Mouse (Mus musculus): ENCODE data around the gene Sept9.
A peak's percentile ranks its signal among the peaks of the same experiment; 100 is the strongest.
"Not testable (repeated sequence)": the region's sequence is repeated elsewhere in the genome, so short reads cannot be mapped to it uniquely, and the experiment has no call there.

Gene Sept9

GRCm38 (mm10) chr11:117331361-117332241, 132.1 kb downstream of the Sept9 start:
- DNase-seq, result peak; percentile 51

GRCm38 (mm10) chr11:117332242-117333149, 133.0 kb downstream of the Sept9 start:
- peak; percentile 82 for DNase-seq

- no peak for DNase-seq
Measured at GRCm38 (mm10) chr11:117333150-117333715, 133.8 kb downstream of the Sept9 start.

GRCm38 (mm10) chr11:117334101-117334500, 134.6 kb downstream of the Sept9 start:
- DNase-seq, result peak; percentile 81

- DNase-seq, result peak; percentile 53
Measured at GRCm38 (mm10) chr11:117335146-117335545, 135.7 kb downstream of the Sept9 start.

- DNase-seq, result no peak
Measured at GRCm38 (mm10) chr11:117336081-117336788, 136.8 kb downstream of the Sept9 start.

GRCm38 (mm10) chr11:117337749-117338148, 138.3 kb downstream of the Sept9 start:
- DNase-seq, result no peak

- no peak for DNase-seq
Measured at GRCm38 (mm10) chr11:117338503-117338902, 139.0 kb downstream of the Sept9 start.

GRCm38 (mm10) chr11:117339050-117339449, 139.6 kb downstream of the Sept9 start:
- no peak for DNase-seq

- DNase-seq, result no peak
Measured at GRCm38 (mm10) chr11:117341218-117341617, 141.8 kb downstream of the Sept9 start.

GRCm38 (mm10) chr11:117342076-117342475, 142.6 kb downstream of the Sept9 start:
- DNase-seq, result no peak

GRCm38 (mm10) chr11:117342490-117342889, 143.0 kb downstream of the Sept9 start:
- DNase-seq, result not testable (repeated sequence)

- DNase-seq, result no peak
Measured at GRCm38 (mm10) chr11:117343800-117344199, 144.3 kb downstream of the Sept9 start.

GRCm38 (mm10) chr11:117344339-117345021, 145.0 kb downstream of the Sept9 start:
- no peak for DNase-seq

GRCm38 (mm10) chr11:117345022-117345765, 145.7 kb downstream of the Sept9 start:
- DNase-seq, result no peak

- DNase-seq, result no peak
Measured at GRCm38 (mm10) chr11:117347256-117347655, 147.8 kb downstream of the Sept9 start.

- no peak for DNase-seq
Measured at GRCm38 (mm10) chr11:117348429-117349103, 149.1 kb downstream of the Sept9 start.

GRCm38 (mm10) chr11:117349429-117350363, 150.2 kb downstream of the Sept9 start:
- peak; percentile 84 for DNase-seq

Data from thymus, postnatal 14 days (tissue).